Mouse (Mus musculus) midbrain, embryonic 16.5 days (tissue): ENCODE measurements around the gene Etnppl. TPM values are rescaled to one million over a fixed set of nuclear protein-coding genes. Genes with fewer than 3 reads are reported as not detected.

Source experiments
- ATAC-seq: fragments of 200-750 bp; cut with Nextera tagmentation; 2 replicates; pipeline ENCODE4 v1.8.0; 2017; ENCODE audit warnings: moderate TSS enrichment
- H3K27ac ChIP-seq: fragments of 300-500 bp; sonication (generic); 2 replicates; pipeline ENCODE4 v1.5.1; 2014; ENCODE audit warnings: mild to moderate bottlenecking, low read length, mixed read lengths
- H3K27me3 ChIP-seq: fragments of 300-500 bp; sonication (generic); 2 replicates; pipeline ENCODE4 v1.6.1; 2014; ENCODE audit warnings: low read depth, low read length, mixed read lengths; ENCODE audit not compliant: control insufficient read depth, insufficient read depth
- H3K36me3 ChIP-seq: fragments of 300-500 bp; sonication (generic); 2 replicates; pipeline ENCODE4 v1.6.1; 2014; ENCODE audit warnings: mild to moderate bottlenecking, low read length, moderate library complexity, mixed read lengths; ENCODE audit not compliant: control insufficient read depth, insufficient read depth
- H3K4me1 ChIP-seq: fragments of 300-500 bp; sonication (generic); 2 replicates; pipeline ENCODE4 v1.6.1; 2014; ENCODE audit warnings: mild to moderate bottlenecking, low read length, mixed read lengths; ENCODE audit not compliant: control insufficient read depth, insufficient read depth
- H3K4me2 ChIP-seq: fragments of 300-500 bp; sonication (generic); 2 replicates; pipeline ENCODE4 v1.6.1; 2014; ENCODE audit warnings: mild to moderate bottlenecking, low read length, mixed read lengths
- H3K4me3 ChIP-seq: fragments of 300-500 bp; sonication (generic); 2 replicates; pipeline ENCODE4 v1.5.1; 2014; ENCODE audit warnings: low read depth, mild to moderate bottlenecking, low read length, moderate library complexity, mixed read lengths
- H3K9ac ChIP-seq: fragments of 300-500 bp; sonication (generic); 2 replicates; pipeline ENCODE4 v1.6.1; 2014; ENCODE audit warnings: low read depth, low read length, mixed read lengths
- H3K9me3 ChIP-seq: fragments of 300-500 bp; sonication (generic); replicated peaks from 2 replicates; pipeline ENCODE4 v1.6.1; 2014; ENCODE audit warnings: mild to moderate bottlenecking, low read length, mixed read lengths; ENCODE audit not compliant: control insufficient read depth, poor library complexity, severe bottlenecking
- WGBS: fragments of 180-500 bp; shearing (Covaris S2); extraction: QIAGEN DNeasy Blood & Tissue Kit; methylation state at CpG from one replicate; pipeline ENCODE4 v1.1.7; 2014; 5-methylcytosine and 5-hydroxymethylcytosine counted together
- polyA plus RNA-seq: library from polyadenylated mRNA; unstranded; fragments of >200 nt; fragmentation: Nextera tagmentation; extraction: Ambion mirVana; gene quantifications from 2 replicates; pipeline ENCODE4 v1.2.1, GENCODE M21; 2015

Gene Etnppl
- polyA plus RNA-seq, 1 experiment from 2014 or later: not detected

- no peak for ATAC-seq
- Histone ChIP-seq H3K4me1 (no peaks in the 10 kb centered on the region), H3K9ac (no peak overlapping the region), H3K27ac (no peak overlapping the region), H3K36me3 (no peaks in the 10 kb centered on the region), H3K27me3 (no peaks in the 10 kb centered on the region), H3K4me2 (no peak overlapping the region), H3K4me3 (no peak overlapping the region), H3K9me3 (no peaks in the 10 kb centered on the region)
- 97% methylated on average over 8 of the region's 8 CpGs for WGBS
Observed at GRCm38 (mm10) chr3:130595050-130595449, 22.2 kb upstream of the Etnppl start.

- Histone ChIP-seq H3K27ac (no peak overlapping the region), H3K36me3 (no peaks in the 10 kb centered on the region), H3K4me2 (no peak overlapping the region), H3K27me3 (no peaks in the 10 kb centered on the region), H3K4me1 (no peaks in the 10 kb centered on the region), H3K4me3 (no peak overlapping the region), H3K9me3 (no peaks in the 10 kb centered on the region), H3K9ac (no peak overlapping the region)
- WGBS: 77% methylated on average over 10 of the region's 10 CpGs
- no peak for ATAC-seq
Observed at GRCm38 (mm10) chr3:130601491-130601890, 15.8 kb upstream of the Etnppl start.

- no peak overlapping the region for H3K4me2 ChIP-seq
- H3K9me3 ChIP-seq: no peaks in the 10 kb centered on the region
- H3K27ac ChIP-seq: no peak overlapping the region
- no peaks in the 10 kb centered on the region for H3K27me3 ChIP-seq
- H3K4me3 ChIP-seq: no peak overlapping the region
- 91% methylated on average over 2 of the region's 2 CpGs for WGBS
- no peak overlapping the region for H3K9ac ChIP-seq
- no peaks in the 10 kb centered on the region for H3K4me1 ChIP-seq
- no peaks in the 10 kb centered on the region for H3K36me3 ChIP-seq
- ATAC-seq: no peak
Observed at GRCm38 (mm10) chr3:130607924-130608323, 9.3 kb upstream of the Etnppl start.

- no peak overlapping the region for H3K9ac ChIP-seq
- no peak overlapping the region for H3K27ac ChIP-seq
- no peak for ATAC-seq
- no peaks in the 10 kb centered on the region for H3K4me1 ChIP-seq
- no peaks in the 10 kb centered on the region for H3K36me3 ChIP-seq
- 89% methylated on average over 9 of the region's 9 CpGs for WGBS
- H3K9me3 ChIP-seq: no peaks in the 10 kb centered on the region
- no peak overlapping the region for H3K4me2 ChIP-seq
- H3K4me3 ChIP-seq: no peak overlapping the region
- no peaks in the 10 kb centered on the region for H3K27me3 ChIP-seq
Observed at GRCm38 (mm10) chr3:130614444-130614843, 2.8 kb upstream of the Etnppl start.

GRCm38 (mm10) chr3:130615625-130616024 is 1.6 kb upstream of the Etnppl start:
- H3K27me3 ChIP-seq: no peaks in the 10 kb centered on the region
- H3K27ac ChIP-seq: no peak overlapping the region
- 69% methylated on average over 8 of the region's 8 CpGs for WGBS
- H3K36me3 ChIP-seq: no peaks in the 10 kb centered on the region
- H3K9ac ChIP-seq: no peak overlapping the region
- ATAC-seq: no peak
- H3K9me3 ChIP-seq: no peaks in the 10 kb centered on the region
- no peak overlapping the region for H3K4me3 ChIP-seq
- H3K4me1 ChIP-seq: no peaks in the 10 kb centered on the region
- H3K4me2 ChIP-seq: no peak overlapping the region

- H3K4me1 ChIP-seq: no peaks in the 10 kb centered on the region
- no peak overlapping the region for H3K4me3 ChIP-seq
- 80% methylated on average over 12 of the region's 12 CpGs for WGBS
- ATAC-seq: no peak
- no peak overlapping the region for H3K9ac ChIP-seq
- no peak overlapping the region for H3K27ac ChIP-seq
- no peaks in the 10 kb centered on the region for H3K36me3 ChIP-seq
- no peak overlapping the region for H3K4me2 ChIP-seq
- H3K27me3 ChIP-seq: no peaks in the 10 kb centered on the region
- no peaks in the 10 kb centered on the region for H3K9me3 ChIP-seq
Observed at GRCm38 (mm10) chr3:130620517-130621146, 3.4 kb downstream of the Etnppl start.

GRCm38 (mm10) chr3:130628358-130628757 is 11.1 kb downstream of the Etnppl start:
- Histone ChIP-seq H3K36me3 (no peaks in the 10 kb centered on the region), H3K27me3 (no peaks in the 10 kb centered on the region), H3K4me3 (no peak overlapping the region), H3K9me3 (no peaks in the 10 kb centered on the region), H3K27ac (no peak overlapping the region), H3K9ac (no peak overlapping the region), H3K4me1 (no peaks in the 10 kb centered on the region), H3K4me2 (no peak overlapping the region)
- WGBS: 92% methylated on average over 5 of the region's 5 CpGs
- no peak for ATAC-seq

GRCm38 (mm10) chr3:130633859-130634258 is 16.6 kb downstream of the Etnppl start:
- Histone ChIP-seq H3K4me1 (no peaks in the 10 kb centered on the region), H3K27ac (no peak overlapping the region)

GRCm38 (mm10) chr3:130646110-130646810 is 29.0 kb downstream of the Etnppl start:
- Histone ChIP-seq H3K27ac (no peak overlapping the region), H3K27me3 (no peaks in the 10 kb centered on the region), H3K9ac (no peak overlapping the region), H3K4me1 (no peaks in the 10 kb centered on the region), H3K4me3 (no peak overlapping the region), H3K4me2 (no peak overlapping the region), H3K36me3 (no peaks in the 10 kb centered on the region), H3K9me3 (peaks cover 2% of the 10 kb centered on the region; the same call in 1 of the 2 replicates)
- WGBS: 70% methylated on average over 11 of the region's 11 CpGs
- no peak for ATAC-seq

More at GRCm38 (mm10) chr3:130633859-130634258, 16.6 kb downstream of the Etnppl start:
- no peak for ATAC-seq
- no peaks in the 10 kb centered on the region for H3K9me3 ChIP-seq
- no peak overlapping the region for H3K4me3 ChIP-seq
- H3K9ac ChIP-seq: no peak overlapping the region
- WGBS: 70% methylated on average over 5 of the region's 5 CpGs
- no peak overlapping the region for H3K4me2 ChIP-seq
- no peaks in the 10 kb centered on the region for H3K27me3 ChIP-seq
- H3K36me3 ChIP-seq: no peaks in the 10 kb centered on the region
